Mouse (Mus musculus): Measurements from ENCODE around the gene Ccdc171.
A peak's percentile ranks its signal among the peaks of the same experiment; 100 is the strongest.
"Not testable (repeated sequence)": the region's sequence is repeated elsewhere in the genome, so short reads cannot be mapped to it uniquely, and the experiment has no call there.

The Ccdc171 gene

DNA sequence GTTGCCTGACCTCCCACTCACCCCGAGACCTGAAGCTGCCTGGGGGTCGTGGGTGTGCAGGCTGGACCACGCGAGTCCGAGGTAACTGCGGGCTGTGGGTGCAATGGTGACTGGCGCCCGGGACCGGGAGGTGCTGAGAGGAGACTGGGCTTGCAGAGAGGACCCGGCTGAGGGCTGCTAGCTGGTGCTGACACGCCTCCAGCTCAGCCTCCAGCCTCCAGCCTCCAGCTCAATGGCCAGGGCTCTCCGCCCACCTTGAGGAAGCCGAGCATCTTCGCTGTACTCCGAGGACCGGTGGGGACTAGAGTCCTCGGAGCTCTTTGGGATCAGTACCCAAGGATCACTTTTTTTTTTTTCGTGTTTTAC lies 328 bp downstream of the Ccdc171 start:
- no peak for DNase-seq (ENCODE audit: low read depth, low spot score)

DNA sequence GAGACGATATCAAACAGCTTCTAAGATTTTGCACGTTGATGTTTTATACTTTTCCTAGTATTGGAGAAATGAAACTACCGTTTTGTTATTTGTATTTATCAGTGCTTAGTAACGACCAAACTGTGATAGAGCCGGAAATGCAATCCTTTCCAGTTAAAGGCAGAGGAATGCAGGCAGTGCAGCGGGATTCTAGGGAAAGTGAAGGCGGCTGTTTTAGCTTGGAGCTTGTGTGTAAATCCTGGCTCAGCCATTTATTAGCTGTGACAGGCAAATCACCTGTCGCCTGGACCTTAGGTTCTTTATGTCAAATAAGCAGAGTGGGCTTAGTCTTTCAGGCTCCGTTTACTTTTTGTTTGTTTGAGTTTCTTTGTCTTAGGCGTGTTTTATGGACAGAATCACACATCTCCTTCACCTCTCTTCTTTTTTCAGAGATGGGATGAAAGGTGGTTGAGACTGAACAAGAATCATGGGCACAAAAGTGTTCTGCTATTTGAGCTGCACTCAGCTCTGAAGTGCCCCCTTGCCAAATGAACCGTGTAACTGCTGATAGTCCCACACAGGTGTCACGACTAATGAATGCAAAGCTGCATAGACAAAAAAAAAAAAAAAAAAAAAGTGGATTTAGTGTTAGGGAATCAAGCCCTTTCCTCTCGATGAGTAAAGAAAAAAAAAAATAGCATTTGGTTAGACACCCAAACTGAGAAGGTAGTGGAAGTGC lies 1.1 kb downstream of the Ccdc171 start:
- no peak for DNase-seq (ENCODE audit: low read depth, low spot score)

DNA sequence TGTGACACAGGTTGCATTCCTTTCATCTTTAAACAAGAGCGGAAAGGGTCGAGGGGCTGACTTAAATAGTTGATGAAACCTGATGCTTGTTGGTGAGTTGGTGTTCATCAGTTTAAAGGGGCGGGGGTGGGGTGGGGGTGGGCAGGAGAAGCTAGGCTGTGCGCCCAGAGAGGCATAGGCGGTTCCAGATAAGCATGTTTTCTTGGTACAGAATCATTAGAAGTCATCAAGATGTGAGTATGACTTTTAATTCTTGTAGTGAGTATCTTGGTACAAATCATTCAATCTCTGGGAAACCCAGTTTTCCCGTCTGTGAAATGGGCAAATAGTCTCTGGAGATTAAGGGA lies 1.6 kb downstream of the Ccdc171 start:
- DNase-seq (ENCODE audit: low read depth, low spot score), result no peak

DNA sequence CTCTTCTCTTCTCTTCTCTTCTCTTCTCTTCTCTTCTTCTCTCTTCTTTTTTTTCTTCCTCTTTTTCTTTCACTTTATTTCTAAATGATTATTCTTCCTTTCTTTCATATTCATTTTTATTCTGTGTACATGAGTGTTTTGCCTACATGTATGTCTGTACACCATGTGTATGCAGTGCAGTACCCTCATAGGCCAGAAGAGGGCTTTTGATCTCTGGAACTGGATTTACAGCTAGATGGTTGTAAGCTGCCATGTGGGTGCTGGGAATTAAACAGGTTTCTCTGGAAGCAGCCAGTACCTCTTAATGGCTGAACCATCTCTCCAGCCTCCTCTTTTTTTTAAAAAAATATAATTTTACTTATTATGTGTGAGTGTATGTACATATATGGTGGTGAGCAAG lies 2.6 kb downstream of the Ccdc171 start:
- DNase-seq (ENCODE audit: low read depth, low spot score), result peak; percentile 62

DNA sequence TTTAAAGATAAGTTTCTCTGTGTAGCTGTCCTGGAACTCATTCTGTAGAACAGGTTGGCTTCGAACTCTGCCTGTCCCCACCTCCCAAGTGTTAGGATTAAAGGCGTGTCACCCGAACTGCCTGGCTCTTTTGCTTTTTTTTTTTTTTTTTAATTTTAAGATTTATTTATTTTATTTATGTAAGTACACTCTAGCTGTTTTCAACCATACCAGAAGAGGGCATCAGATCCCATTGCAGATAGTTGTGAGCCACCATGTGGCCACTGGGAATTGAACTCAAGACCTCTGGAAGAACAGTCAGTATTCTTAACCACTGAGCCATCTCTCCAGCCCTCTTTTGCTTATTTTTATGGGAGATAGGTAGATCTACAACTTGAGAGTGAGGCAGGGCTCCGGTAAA lies 4.7 kb downstream of the Ccdc171 start:
- not testable (repeated sequence) for DNase-seq (ENCODE audit: low read depth, low spot score)

DNA sequence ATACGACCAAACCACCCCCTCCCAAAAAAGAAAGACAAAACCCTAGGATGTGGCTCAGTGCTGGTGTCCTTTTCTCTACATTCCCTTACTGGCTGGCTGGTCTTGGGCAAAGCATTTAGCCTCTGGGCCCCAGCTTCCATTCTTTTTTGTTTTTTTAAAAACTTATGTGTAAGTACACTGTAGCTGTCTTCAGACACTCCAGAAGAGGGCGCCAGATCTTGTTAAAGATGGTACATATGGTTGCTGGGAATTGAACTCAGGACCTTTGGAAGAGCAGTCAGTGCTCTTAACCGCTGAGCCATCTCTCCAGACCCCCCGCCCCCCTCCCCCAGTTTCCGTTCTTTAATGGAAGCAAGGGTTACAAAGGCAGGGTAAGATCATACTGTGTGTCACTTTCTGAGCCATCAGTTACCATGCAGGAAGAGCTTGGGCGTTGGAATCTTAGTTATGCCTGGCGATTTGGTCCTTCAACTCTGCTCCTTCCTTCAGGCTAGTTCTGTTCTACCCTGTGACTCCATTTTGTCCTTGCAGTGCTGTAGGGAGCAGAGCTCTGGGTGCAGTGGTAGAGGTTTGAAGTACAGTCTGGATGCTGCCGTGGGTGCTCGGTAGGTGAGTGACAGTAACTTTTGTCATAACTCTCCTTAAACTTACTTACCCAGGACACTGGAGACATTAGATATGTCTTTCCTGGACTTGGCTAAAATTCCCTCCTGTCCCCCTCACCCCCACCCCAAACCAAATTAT lies 8.0 kb downstream of the Ccdc171 start:
- DNase-seq (ENCODE audit: low read depth, low spot score), result no peak

DNA sequence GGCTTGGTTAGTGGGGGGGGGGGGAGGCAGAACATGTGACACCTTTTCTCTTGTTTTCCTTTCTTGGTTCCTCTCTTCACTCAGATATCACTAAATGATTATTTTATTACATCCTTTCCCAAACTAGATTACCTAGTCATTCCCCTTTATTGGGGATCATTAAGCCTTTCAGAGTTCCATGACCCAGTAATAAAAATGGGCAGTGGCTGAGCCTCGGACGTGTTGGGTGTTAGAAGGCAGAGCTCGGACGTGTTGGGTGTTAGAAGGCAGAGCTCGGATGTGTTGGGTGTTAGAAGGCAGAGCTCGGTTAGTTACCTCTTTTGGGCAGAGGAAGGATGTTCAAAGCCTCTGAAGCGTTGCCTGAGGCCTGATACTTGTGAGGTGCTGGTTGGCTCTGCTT lies 8.7 kb downstream of the Ccdc171 start:
- DNase-seq (ENCODE audit: low read depth, low spot score), result no peak

DNA sequence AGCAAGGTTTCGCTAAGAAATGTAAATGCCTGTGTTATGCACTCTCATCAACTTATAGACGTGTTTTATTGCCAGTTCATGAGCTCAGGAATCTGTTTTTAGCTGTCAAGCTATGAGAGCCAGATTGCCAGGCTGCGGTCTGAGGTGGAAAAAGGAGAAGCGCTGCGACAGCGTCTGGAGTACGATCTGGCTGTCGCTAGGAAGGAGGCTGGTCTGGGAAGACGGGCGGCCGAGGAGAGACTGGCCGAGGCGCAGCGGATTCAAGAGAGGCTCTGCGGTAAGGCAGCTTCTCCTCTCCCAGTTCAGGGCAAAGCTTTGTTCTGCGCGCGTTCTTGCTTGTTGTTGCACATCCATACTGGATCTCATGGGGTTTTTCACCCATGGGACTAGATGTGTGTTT lies 24.2 kb downstream of the Ccdc171 start:
- no peak for DNase-seq (ENCODE audit: low read depth, low spot score)

DNA sequence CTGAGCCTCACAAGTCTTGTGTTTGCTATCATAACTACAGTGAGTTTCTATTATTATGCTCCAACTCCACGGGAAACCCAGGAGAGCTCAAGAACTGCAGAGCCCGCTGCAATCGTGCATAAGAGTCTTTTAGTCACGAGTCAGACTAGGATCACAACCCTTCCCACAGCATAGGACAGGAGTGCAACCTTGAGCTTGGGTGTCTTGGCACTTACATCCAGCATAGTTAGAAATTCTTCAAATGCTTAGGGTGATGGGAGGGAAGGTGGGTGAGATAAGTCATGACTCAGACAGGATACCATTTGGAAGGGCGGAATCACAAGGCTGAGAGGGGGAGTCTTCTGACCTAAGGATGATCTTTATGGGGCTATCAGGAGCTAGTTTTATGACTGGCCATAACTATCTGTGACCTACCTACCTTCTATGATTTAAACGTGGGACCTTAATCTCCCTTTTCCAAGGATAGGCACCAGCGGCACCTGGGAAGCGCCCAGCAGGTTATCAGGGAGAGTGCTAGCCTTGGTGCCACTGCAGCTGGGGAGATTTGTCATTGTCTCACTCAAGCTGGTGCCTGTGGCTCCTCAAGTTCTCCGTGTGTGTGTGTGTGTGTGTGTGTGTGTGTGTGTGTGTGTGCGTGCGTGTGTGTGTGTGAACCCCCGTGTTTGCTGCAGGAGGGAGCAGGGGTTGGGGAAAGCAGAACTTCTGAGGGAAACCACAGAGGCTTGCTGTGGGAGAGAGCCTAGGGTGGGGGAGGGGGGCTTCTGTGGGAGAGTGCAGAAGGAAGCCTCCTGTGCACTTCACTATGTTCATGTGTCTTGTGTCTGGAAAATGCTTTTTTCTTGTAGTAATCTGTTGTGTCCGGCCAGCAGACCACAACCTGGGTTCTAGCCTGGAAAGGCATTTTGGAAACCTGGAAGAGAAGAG lies 42.1 kb downstream of the Ccdc171 start:
- DNase-seq (ENCODE audit: low read depth, low spot score), result no peak

DNA sequence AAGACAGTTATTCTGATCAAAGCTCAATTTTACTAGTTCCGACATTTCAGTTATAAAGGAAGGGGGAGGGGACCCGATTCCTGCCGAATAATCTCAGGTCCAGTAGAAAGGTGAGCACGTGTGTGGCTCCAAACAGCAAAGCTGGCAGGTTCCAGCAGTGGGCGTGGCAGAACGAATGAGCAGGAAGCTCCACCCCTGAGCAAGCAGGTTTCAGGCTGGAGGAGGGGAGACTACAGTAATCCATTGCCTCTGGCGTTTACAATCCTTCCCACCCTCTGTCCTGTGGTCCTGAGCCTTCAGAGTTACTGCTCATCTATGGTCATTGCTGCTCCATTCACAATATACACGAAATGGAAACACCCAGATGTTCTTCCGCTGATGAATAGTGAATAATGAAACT lies 42.8 kb downstream of the Ccdc171 start:
- not testable (repeated sequence) for DNase-seq (ENCODE audit: low read depth, low spot score)

DNA sequence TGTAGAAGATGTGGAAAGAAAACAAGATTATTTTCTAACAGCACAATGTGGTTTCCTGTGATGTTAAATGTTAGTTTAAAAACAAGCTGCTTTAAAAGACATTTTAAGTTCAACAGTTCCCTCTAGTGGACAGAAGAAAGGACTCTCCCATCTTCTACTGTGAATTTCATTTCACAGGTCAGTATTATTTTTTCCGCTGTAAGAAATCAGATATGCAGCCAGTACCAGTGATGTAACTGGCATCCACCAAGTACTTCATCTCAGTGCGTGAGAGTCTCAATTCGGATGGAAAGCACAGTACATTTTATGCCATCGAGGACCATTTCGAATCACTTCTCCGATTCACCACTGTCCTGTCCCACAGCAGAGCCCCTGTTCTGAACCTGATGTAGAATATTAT lies 45.2 kb downstream of the Ccdc171 start:
- no peak for DNase-seq (ENCODE audit: low read depth, low spot score)

DNA sequence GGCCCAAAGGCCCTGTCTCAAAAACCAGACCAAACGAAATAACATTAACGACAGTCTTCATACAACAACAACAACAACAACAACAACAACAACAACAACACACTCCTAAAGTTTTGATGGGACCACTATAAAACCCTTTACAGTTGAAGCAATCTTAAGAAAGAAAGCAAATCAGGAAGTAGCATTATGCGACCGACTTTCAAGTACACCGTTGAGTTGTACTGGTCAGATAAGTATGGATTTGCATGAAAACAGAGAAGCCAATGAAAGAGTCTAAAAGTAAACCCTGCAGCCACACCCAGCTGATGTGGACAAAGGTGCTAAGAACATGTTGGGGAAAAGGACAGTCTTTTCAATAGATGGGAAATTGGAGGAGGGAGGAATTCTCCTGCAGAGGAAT lies 45.7 kb downstream of the Ccdc171 start:
- no peak for DNase-seq (ENCODE audit: low read depth, low spot score)

DNA sequence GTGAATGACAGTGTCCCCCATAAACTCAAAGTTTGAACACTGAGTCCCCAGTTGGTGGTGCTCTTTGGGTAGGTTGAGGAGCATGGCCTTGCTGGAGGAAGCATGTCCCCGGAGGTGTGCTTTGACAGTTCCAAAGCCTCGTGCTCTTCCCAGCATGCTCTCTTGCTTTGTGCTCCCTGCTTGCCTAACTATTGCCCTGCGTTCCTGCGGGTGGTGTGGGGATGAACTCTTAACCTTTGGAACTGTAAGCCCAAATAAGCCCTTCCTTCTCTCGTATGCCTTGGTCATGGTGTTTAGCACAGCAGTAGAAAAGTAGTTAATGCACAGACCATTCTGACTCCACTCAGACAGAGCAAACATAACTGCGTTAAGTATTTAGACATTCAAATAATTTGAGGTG lies 47.2 kb downstream of the Ccdc171 start:
- DNase-seq (ENCODE audit: low read depth, low spot score), result no peak

DNA sequence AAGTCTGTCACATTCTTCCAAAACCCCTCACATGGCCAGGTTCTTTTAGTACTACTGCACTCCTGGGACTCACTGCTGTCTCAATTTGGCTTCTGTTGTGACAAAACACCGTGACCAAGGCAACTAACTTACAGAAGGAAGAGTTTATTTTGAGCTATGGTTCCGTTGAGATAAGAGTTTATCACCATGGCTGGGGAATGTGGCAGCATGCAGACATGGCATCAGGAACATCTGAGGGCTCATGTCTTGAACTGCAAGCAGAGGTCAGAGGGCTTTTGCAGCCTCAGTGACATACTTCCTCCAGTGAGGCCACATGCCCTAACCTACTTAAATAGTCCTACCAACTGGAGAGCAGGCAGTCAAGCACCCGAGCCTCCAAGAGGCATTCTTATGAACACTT lies 51.0 kb downstream of the Ccdc171 start:
- DNase-seq (ENCODE audit: low read depth, low spot score), result no peak

DNA sequence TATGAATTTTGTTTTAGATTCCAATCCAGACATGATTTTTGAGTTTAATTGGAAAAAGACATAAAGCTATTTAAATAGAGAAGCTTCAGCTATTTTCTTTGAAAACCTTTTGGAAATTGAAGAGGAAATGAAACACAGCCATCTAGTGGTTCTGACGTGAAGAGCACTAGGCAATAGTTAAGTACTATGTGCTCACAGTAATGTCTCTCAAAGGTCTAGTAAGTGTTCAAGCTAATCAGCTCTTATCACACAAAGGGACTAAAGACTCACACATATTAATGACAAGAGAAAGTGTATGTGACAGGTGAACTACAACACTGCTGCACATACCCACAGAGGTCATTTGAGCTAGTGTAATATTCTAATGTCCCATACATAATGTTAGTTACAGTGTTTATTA lies 54.8 kb downstream of the Ccdc171 start:
- DNase-seq (ENCODE audit: low read depth, low spot score), result no peak

DNA sequence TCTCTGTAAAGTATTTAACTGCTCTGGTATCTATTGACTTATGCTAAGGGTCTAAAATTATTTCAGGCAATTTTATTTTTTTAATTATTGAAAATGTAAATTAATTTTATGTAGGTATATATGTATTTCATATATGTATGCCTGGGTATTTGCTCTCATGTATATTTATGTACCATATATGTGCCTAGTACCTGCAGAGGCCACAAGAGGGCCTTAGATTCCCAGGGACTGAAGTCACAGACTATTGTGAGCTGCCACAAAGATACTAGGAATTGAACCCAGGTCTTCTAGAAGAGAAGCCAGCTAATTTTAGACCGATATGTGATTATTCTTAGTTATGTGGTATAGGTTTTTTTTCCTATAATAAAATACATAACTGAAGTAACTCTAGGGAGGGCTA lies 62.2 kb downstream of the Ccdc171 start:
- no peak for DNase-seq (ENCODE audit: low read depth, low spot score)

DNA sequence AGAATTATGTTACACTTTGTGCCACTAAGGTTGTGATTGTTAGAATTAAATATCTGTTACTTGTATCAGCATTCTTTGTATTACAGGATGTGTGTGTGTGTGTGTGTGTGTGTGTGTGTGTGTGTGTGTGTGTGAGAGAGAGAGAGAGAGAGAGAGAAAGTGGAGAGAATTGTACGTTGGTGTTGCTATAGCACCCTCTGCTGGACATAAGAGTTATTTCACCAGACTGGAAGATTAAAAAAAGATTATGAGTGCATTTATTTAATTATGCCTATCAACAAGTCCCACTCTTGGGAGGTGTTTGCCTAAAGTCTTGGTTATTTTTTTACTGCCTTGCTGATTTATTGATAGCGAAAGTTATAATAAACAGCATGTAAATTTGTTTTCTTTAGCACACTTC lies 71.1 kb downstream of the Ccdc171 start:
- DNase-seq (ENCODE audit: low read depth, low spot score), result no peak

DNA sequence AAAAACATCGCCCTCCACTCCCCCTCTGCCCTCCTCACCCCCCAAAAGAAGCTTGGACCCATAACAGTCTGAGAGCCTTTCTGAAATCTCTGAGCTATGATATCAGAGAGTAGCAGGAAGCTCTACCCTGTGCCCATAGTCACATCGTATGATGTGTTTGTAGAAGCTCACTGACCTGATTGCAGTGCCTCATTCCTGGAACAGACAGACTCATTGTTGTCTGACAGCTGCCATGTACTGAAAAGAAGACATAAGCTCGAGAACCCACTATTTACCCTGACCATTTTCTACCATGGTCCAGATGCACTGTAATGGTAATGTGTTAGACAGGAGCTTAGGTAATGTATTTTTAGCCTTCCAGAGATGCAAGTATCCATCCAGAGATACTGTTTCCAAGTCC lies 85.8 kb downstream of the Ccdc171 start:
- DNase-seq (ENCODE audit: low read depth, low spot score), result no peak

DNA sequence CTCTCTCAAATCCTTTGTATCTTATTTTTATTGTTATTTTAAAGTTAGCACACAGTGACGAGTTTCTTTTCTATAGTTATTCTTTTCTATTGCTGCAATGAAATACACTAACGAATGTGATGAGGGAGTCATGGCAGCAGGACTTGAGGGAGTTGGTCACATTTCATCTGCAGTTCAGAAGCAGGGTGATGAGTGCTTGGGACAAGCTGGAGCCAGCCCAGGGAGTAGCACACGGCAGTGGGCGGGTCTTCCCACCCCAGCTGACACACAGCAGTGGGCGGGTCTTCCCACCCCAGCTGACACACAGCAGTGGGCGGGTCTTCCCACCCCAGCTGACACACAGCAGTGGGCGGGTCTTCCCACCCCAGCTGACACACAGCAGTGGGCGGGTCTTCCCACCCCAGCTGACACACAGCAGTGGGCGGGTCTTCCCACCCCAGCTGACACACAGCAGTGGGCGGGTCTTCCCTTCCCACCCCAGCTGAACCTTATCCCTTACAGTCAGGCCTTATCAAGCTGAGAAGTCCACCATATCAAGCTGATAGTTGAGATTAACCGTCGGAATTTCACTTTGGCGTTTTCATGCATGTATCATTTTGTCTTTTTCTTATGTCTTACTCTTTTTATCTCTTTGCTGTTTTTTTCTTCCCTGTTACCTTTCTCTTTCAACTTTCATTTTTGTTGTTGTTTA lies 97.8 kb downstream of the Ccdc171 start:
- peak; percentile 50 for DNase-seq (ENCODE audit: low read depth, low spot score)

DNA sequence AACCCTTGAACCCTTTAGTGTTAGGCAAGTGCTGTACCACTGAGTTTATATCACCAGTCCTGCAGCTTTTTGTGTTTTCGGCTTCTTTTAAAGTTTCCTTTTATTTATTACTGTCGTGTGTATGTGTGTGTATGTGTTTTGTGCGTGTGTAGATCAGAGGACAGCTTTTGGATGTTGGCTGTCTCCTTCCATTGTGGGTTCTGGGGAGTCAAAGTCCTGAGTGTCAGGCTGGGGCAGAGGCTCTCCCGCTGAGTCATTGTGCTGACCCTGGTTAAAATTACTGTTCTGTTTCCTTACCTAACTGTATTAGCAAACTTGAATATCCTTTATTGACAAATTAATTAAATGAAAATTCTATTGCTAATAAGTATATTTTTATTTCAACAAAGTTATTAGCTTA lies 98.4 kb downstream of the Ccdc171 start:
- no peak for DNase-seq (ENCODE audit: low read depth, low spot score)

DNA sequence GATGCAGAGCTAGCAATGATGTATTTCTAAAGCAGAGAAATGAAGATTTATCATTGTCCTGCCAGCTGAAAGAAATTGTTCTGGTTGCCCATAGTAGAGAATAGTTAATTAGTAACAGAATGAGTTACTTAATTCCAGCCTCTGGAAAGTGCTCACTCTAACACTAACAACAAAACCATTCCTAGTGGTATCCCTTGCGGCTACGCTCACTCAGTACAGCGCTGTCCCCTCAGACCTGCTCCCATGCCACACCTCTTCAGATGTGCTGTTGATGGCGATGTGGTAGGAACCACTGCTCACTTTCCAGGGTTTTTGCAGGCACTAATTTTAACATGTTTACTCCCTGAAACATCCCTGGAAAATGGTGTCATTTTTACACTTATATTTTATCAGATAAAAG lies 126.1 kb downstream of the Ccdc171 start:
- no peak for DNase-seq (ENCODE audit: low read depth, low spot score)

DNA sequence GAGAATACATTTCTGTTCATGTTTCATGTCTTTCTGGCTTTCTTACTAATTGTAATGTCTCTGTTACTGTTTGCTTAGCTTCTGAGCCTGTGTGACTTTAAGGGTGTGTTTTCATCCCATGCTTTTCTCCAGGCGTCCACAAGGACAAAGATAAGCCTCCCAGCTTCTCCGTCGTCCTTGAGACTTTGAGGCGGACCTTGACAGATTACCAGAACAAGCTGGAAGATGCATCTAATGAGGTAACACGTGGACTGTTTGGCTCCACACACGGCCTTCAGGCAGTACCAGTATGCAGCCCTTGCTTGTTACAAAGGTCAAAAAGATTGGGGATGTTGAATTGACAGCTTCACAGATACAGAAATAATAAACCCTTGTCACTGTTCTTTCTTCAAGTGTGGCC lies 130.1 kb downstream of the Ccdc171 start:
- DNase-seq (ENCODE audit: low read depth, low spot score), result no peak
